Mouse (Mus musculus) lung, postnatal 0 days (tissue): ENCODE results near the gene Nrap. TPM values are rescaled to one million over a fixed set of nuclear protein-coding genes. Genes with fewer than 3 reads are reported as not detected.
A peak's percentile ranks its signal among the peaks of the same experiment; 100 is the strongest.

Experiments used
- ATAC-seq: fragments of 200-750 bp; cut with Nextera tagmentation; 2 replicates; pipeline ENCODE4 v1.8.0; 2017; ENCODE audit warnings: moderate library complexity
- DNase-seq: peaks from one replicate; pipeline ENCODE4 v3.0.0-alpha.2; 2016; ENCODE audit warnings: low spot score
- H3K27ac ChIP-seq: fragments of 300-500 bp; sonication (generic); 2 replicates; pipeline ENCODE4 v1.5.1; 2014; ENCODE audit warnings: antibody characterized with exemption, mild to moderate bottlenecking, low read length, mixed read lengths
- H3K27me3 ChIP-seq: fragments of 300-500 bp; sonication (generic); replicated peaks from 2 replicates; pipeline ENCODE4 v1.6.1; 2014; ENCODE audit warnings: low read length, mixed read lengths; ENCODE audit not compliant: insufficient read depth
- H3K36me3 ChIP-seq: fragments of 300-500 bp; sonication (generic); 2 replicates; pipeline ENCODE4 v1.6.1; 2014; ENCODE audit warnings: low read length, mixed read lengths; ENCODE audit not compliant: insufficient read depth
- H3K4me1 ChIP-seq: fragments of 300-500 bp; sonication (generic); 2 replicates; pipeline ENCODE4 v1.6.1; 2014; ENCODE audit warnings: antibody characterized with exemption, low read depth, low read length, mixed read lengths; ENCODE audit not compliant: insufficient read depth
- H3K4me2 ChIP-seq: fragments of 300-500 bp; sonication (generic); replicated peaks from 2 replicates; pipeline ENCODE4 v1.6.1; 2014; ENCODE audit warnings: low read depth, mild to moderate bottlenecking, low read length, moderate library complexity, mixed read lengths
- H3K4me3 ChIP-seq: fragments of 300-500 bp; sonication (generic); 2 replicates; pipeline ENCODE4 v1.5.1; 2014; ENCODE audit warnings: low read depth, low read length
- H3K9ac ChIP-seq: fragments of 300-500 bp; sonication (generic); replicated peaks from 2 replicates; pipeline ENCODE4 v1.6.1; 2014; ENCODE audit warnings: low read depth, mild to moderate bottlenecking
- H3K9me3 ChIP-seq: fragments of 300-500 bp; sonication (generic); 2 replicates; pipeline ENCODE4 v1.6.1; 2016; ENCODE audit warnings: low read length, mixed read lengths
- CTCF ChIP-seq: IDR thresholded peaks from 2 replicates; pipeline ENCODE4 v1.5.1; 2016; ENCODE audit warnings: antibody characterized with exemption, mild to moderate bottlenecking
- EP300 ChIP-seq: IDR thresholded peaks from 2 replicates; pipeline ENCODE4 v1.6.1; 2016; ENCODE audit warnings: antibody characterized with exemption, mild to moderate bottlenecking, control low read depth
- WGBS: fragments of 180-500 bp; shearing (Covaris S2); extraction: QIAGEN DNeasy Blood & Tissue Kit; methylation state at CpG from one replicate; pipeline ENCODE4 v1.1.7; 2014; 5-methylcytosine and 5-hydroxymethylcytosine counted together
- polyA plus RNA-seq: library from polyadenylated mRNA; unstranded; fragments of >200 nt; fragmentation: Nextera tagmentation; extraction: Ambion mirVana; gene quantifications from 2 replicates; pipeline ENCODE4 v1.2.1, GENCODE M21; 2015

The Nrap gene
- polyA plus RNA-seq, 1 experiment from 2014 or later = 0.53 TPM

- H3K4me1 ChIP-seq = no peaks in the 10 kb centered on the region
- DNase-seq (no peak), ATAC-seq (no peak)
- no peak for TF ChIP-seq CTCF
- no peak overlapping the region for H3K4me3 ChIP-seq
- no peaks in the 10 kb centered on the region for H3K36me3 ChIP-seq
- H3K27ac ChIP-seq = no peak overlapping the region
- no peak overlapping the region for H3K9ac ChIP-seq
- no peak overlapping the region for H3K4me2 ChIP-seq
- H3K27me3 ChIP-seq = no peaks in the 10 kb centered on the region
- WGBS = 80% methylated on average over 17 of the region's 17 CpGs
- H3K9me3 ChIP-seq = no peaks in the 10 kb centered on the region
Observed at GRCm38 (mm10) chr19:56336321-56336720, 53.5 kb downstream of the Nrap start.

- Histone ChIP-seq H3K4me1 (no peaks in the 10 kb centered on the region), H3K9ac (no peak overlapping the region), H3K27me3 (no peaks in the 10 kb centered on the region), H3K9me3 (no peaks in the 10 kb centered on the region), H3K27ac (no peak overlapping the region), H3K4me3 (no peak overlapping the region), H3K36me3 (no peaks in the 10 kb centered on the region), H3K4me2 (no peak overlapping the region)
- TF ChIP-seq CTCF (no peak), EP300 (no peak)
- ATAC-seq (no peak), DNase-seq (no peak)
- WGBS = 69% methylated on average over 21 of the region's 21 CpGs
Observed at GRCm38 (mm10) chr19:56326243-56326855, 63.5 kb downstream of the Nrap start.

- Histone ChIP-seq H3K4me1 (no peaks in the 10 kb centered on the region), H3K4me2 (no peak overlapping the region), H3K36me3 (no peaks in the 10 kb centered on the region), H3K9me3 (no peaks in the 10 kb centered on the region), H3K27me3 (no peaks in the 10 kb centered on the region), H3K27ac (no peak overlapping the region), H3K4me3 (no peak overlapping the region), H3K9ac (no peak overlapping the region)
- 43% methylated on average over 10 of the region's 10 CpGs for WGBS
- ATAC-seq (peak; percentile 56; the same call in 1 of the 2 replicates), DNase-seq (peak; percentile 21)
- TF ChIP-seq EP300 = no peak
- no peak for TF ChIP-seq CTCF
Observed at GRCm38 (mm10) chr19:56325676-56326075, 64.2 kb downstream of the Nrap start.

- Histone ChIP-seq H3K9me3 (no peaks in the 10 kb centered on the region), H3K36me3 (no peaks in the 10 kb centered on the region), H3K4me1 (no peaks in the 10 kb centered on the region; the same call in 1 of the 2 replicates), H3K27me3 (no peaks in the 10 kb centered on the region), H3K27ac (no peak overlapping the region), H3K9ac (no peak overlapping the region), H3K4me3 (no peak overlapping the region), H3K4me2 (no peak overlapping the region)
- DNase-seq (peak; percentile 16), ATAC-seq (no peak)
- WGBS = 72% methylated on average over 12 of the region's 12 CpGs
- TF ChIP-seq EP300 (no peak), CTCF (no peak)
Observed at GRCm38 (mm10) chr19:56321303-56321920, 68.4 kb downstream of the Nrap start.

GRCm38 (mm10) chr19:56320186-56320860 is 69.5 kb downstream of the Nrap start:
- ATAC-seq (no peak), DNase-seq (no peak)
- TF ChIP-seq EP300 = no peak

GRCm38 (mm10) chr19:56319629-56320028 is 70.2 kb downstream of the Nrap start:
- Histone ChIP-seq H3K4me2 (peak overlapping the region; percentile 37; the same call in 1 of the 2 replicates), H3K9ac (no peak overlapping the region), H3K27me3 (no peaks in the 10 kb centered on the region), H3K9me3 (no peaks in the 10 kb centered on the region), H3K27ac (no peak overlapping the region), H3K36me3 (no peaks in the 10 kb centered on the region), H3K4me3 (no peak overlapping the region), H3K4me1 (no peaks in the 10 kb centered on the region; the same call in 1 of the 2 replicates)
- WGBS = 81% methylated on average over 6 of the region's 6 CpGs
- ATAC-seq (no peak), DNase-seq (no peak)
- TF ChIP-seq EP300 (no peak), CTCF (no peak)

More at GRCm38 (mm10) chr19:56320186-56320860, 69.5 kb downstream of the Nrap start:
- Histone ChIP-seq H3K4me1 (no peaks in the 10 kb centered on the region; the same call in 1 of the 2 replicates), H3K4me3 (peak overlapping the region; percentile 8; the same call in 1 of the 2 replicates), H3K9me3 (no peaks in the 10 kb centered on the region), H3K9ac (no peak overlapping the region), H3K36me3 (no peaks in the 10 kb centered on the region), H3K4me2 (peak overlapping the region; percentile 37), H3K27me3 (no peaks in the 10 kb centered on the region), H3K27ac (no peak overlapping the region)
- 25% methylated on average over 26 of the region's 26 CpGs for WGBS
